Mouse (Mus musculus): Measurements from ENCODE around the gene Abca1.

DNA sequence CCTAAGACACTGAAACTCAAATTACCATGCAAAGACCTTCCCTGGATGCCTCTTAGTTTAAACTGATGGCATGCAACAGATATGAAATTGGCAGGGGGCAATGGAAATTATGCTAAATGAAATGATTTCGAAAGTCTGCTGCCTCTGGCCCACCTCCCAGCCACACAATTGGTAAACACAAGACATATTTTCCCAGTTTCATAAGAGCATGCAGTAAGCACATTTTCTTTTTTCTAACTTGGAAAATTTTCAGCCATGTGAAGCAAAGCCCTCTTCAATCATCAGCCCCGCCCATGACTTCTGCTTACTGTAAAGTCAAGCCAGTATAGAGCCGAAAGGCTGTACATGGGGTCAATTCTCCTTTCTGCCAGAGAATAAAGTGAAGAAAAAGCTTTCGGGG lies 51.5 kb downstream of the Abca1 start:
- TF ChIP-seq CTCF (IDR thresholded peaks at IDR 0.05; ENCODE audit: low read depth) = no peak
- no peak for TF ChIP-seq EP300 (IDR thresholded peaks at IDR 0.05; ENCODE audit: low read depth)
